Mouse (Mus musculus): ENCODE results near the gene Rab6b.

Gene Rab6b

GRCm38 (mm10) chr9:103111621-103112470 is at the start of gene Rab6b:
Gene Rab6b (plus strand): TSS chr9:103111787.
- no peak for DNase-seq (ENCODE audit: low read depth, low spot score)

GRCm38 (mm10) chr9:103063591-103063990 is 48.0 kb upstream of the Rab6b start:
- DNase-seq (ENCODE audit: low read depth, low spot score), result no peak

GRCm38 (mm10) chr9:103066845-103067244 is 44.7 kb upstream of the Rab6b start:
- no peak for DNase-seq (ENCODE audit: low read depth, low spot score)

GRCm38 (mm10) chr9:103067651-103068050 is 43.9 kb upstream of the Rab6b start:
- DNase-seq (ENCODE audit: low read depth, low spot score), result no peak

GRCm38 (mm10) chr9:103068769-103069168 is 42.8 kb upstream of the Rab6b start:
- no peak for DNase-seq (ENCODE audit: low read depth, low spot score)

GRCm38 (mm10) chr9:103071541-103072203 is 39.9 kb upstream of the Rab6b start:
- no peak for DNase-seq (ENCODE audit: low read depth, low spot score)

- no peak for DNase-seq (ENCODE audit: low read depth, low spot score)
Measured at GRCm38 (mm10) chr9:103072204-103072599, 39.4 kb upstream of the Rab6b start.

- no peak for DNase-seq (ENCODE audit: low read depth, low spot score)
Measured at GRCm38 (mm10) chr9:103072926-103073515, 38.6 kb upstream of the Rab6b start.

- no peak for DNase-seq (ENCODE audit: low read depth, low spot score)
Measured at GRCm38 (mm10) chr9:103076836-103077531, 34.6 kb upstream of the Rab6b start.

- DNase-seq (ENCODE audit: low read depth, low spot score), result no peak
Measured at GRCm38 (mm10) chr9:103078194-103078691, 33.3 kb upstream of the Rab6b start.

GRCm38 (mm10) chr9:103080211-103080610 is 31.4 kb upstream of the Rab6b start:
- DNase-seq (ENCODE audit: low read depth, low spot score), result no peak

- no peak for DNase-seq (ENCODE audit: low read depth, low spot score)
Measured at GRCm38 (mm10) chr9:103082246-103082975, 29.2 kb upstream of the Rab6b start.

GRCm38 (mm10) chr9:103083405-103083804 is 28.2 kb upstream of the Rab6b start:
- DNase-seq (ENCODE audit: low read depth, low spot score), result no peak

GRCm38 (mm10) chr9:103086736-103087135 is 24.9 kb upstream of the Rab6b start:
- DNase-seq (ENCODE audit: low read depth, low spot score), result no peak

- no peak for DNase-seq (ENCODE audit: low read depth, low spot score)
Measured at GRCm38 (mm10) chr9:103087301-103087700, 24.3 kb upstream of the Rab6b start.

GRCm38 (mm10) chr9:103088661-103089060 is 22.9 kb upstream of the Rab6b start:
- DNase-seq (ENCODE audit: low read depth, low spot score), result no peak

GRCm38 (mm10) chr9:103090116-103090875 is 21.3 kb upstream of the Rab6b start:
- DNase-seq (ENCODE audit: low read depth, low spot score), result no peak

GRCm38 (mm10) chr9:103091039-103091883 is 20.3 kb upstream of the Rab6b start:
- no peak for DNase-seq (ENCODE audit: low read depth, low spot score)

GRCm38 (mm10) chr9:103092248-103092647 is 19.3 kb upstream of the Rab6b start:
- DNase-seq (ENCODE audit: low read depth, low spot score), result peak; percentile 77

All from WW6 (cell line).